In the genomic region with DNA sequence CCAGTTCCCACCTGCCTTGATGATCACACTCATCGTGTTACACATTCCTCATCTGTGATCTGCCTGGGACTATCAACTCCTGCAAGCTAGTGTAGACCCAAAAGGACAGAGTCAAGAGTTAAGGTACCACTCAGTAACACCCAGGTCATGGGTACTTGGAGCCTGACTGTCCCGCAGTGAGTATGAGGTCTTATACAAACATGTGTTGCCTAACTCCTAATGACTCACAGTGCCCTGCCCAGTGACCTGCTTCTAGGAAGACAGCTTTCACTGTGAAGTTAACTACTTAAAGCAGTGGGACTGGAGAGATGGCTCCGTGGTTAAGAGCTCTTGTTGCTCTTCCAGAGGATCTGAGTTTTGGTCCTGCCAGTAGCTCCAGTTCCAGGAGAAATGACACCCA, we compare ENCODE assay signal across 26 mouse cellular contexts.
A peak's percentile ranks its signal among the peaks of the same experiment; 100 is the strongest.
DNase-seq lines count a peak whose midpoint lies in the region; ATAC-seq and TF ChIP-seq lines count a peak whose summit lies in the region.
"Had no signal": no experiment of that assay in that cellular context is flagged by ENCODE, and none has a peak within 500 bp of the region (broad histone marks: within the 10 kb centered on the region; RNA-seq: fewer than 3 reads in every experiment).

No protein-coding gene starts in this region.

- TF ChIP-seq CTCF in liver, adult 2 months (IDR thresholded peaks at IDR 0.05; ENCODE audit: low read depth, low read length), result no peak

- H3K4me3 ChIP-seq in liver, adult 2 months (ENCODE audit: insufficient read depth, low read depth, low read length), result no peak overlapping the region
- no peak overlapping the region for H3K4me3 ChIP-seq in liver, embryonic 16.5 days (ENCODE audit: low read depth, low read length)
- H3K4me3 ChIP-seq: embryonic facial prominence, embryonic 13.5 days; erythroblast, embryonic 14.5 days; forebrain, embryonic 12.5 days; limb, embryonic 15.5 days; neural tube, embryonic 12.5 days had no signal

- H3K36me3 ChIP-seq in liver, adult 2 months (ENCODE audit: control insufficient read depth, insufficient read depth, low read length), result no peaks in the 10 kb centered on the region
- no peaks in the 10 kb centered on the region for H3K36me3 ChIP-seq in liver, embryonic 16.5 days (ENCODE audit: control insufficient read depth, insufficient read depth)
- H3K36me3 ChIP-seq: embryonic facial prominence, embryonic 13.5 days; forebrain, embryonic 12.5 days; limb, embryonic 15.5 days; neural tube, embryonic 12.5 days had no signal

- H3K9me3 ChIP-seq in liver, embryonic 16.5 days (replicated peaks; ENCODE audit: control insufficient read depth, low read length), result no peaks in the 10 kb centered on the region
- H3K9me3 ChIP-seq: embryonic facial prominence, embryonic 13.5 days; forebrain, embryonic 12.5 days; limb, embryonic 15.5 days; neural tube, embryonic 12.5 days had no signal

- H3K79me2 ChIP-seq in liver, adult 2 months (ENCODE audit: control insufficient read depth, insufficient read depth, low read length), result no peaks in the 10 kb centered on the region

- H3K9ac ChIP-seq in liver, adult 2 months (ENCODE audit: low read depth, low read length), result no peak overlapping the region
- no peak overlapping the region for H3K9ac ChIP-seq in liver, embryonic 16.5 days (ENCODE audit: low read depth, low read length)
- H3K9ac ChIP-seq: embryonic facial prominence, embryonic 13.5 days; forebrain, embryonic 12.5 days; hindbrain, embryonic 14.5 days; limb, embryonic 15.5 days; neural tube, embryonic 12.5 days had no signal

- DNase-seq in liver, adult 2 months (ENCODE audit: extremely low read depth, low read depth, low spot score), result peak; percentile 88
- no peak for DNase-seq in liver
- peak; percentile 10 for DNase-seq in 3134 (ENCODE audit: extremely low read depth, insufficient read length, low spot score)
- DNase-seq in 416B (ENCODE audit: low read depth), result peak; percentile 58
- DNase-seq in cerebellum, postnatal 36 days, result no peak
- no peak for DNase-seq in ovary, postnatal 14 days (ENCODE audit: low spot score)
- DNase-seq in kidney, adult 18-20 months, result no peak
- DNase-seq: cerebellum, adult 2 months; cerebellum, postnatal 25 days; embryo, embryonic 11 days; gastrocnemius, postnatal 36 days; heart, postnatal 4 days; kidney, adult 8-10 months; kidney, postnatal 10 days; left cerebral cortex, postnatal 4 days; lung, postnatal 14 days; midbrain, embryonic 14.5 days; right cerebral cortex, postnatal 4 days; thymus, postnatal 36 days had no signal

- 20% methylated on average over 3 of the region's 3 CpGs for WGBS in liver, adult 2 months
- 69% methylated on average over 3 of the region's 3 CpGs for WGBS in liver, embryonic 16.5 days (ENCODE audit: insufficient replicate concordance)

- no peak for TF ChIP-seq POLR2A in liver, adult 2 months (IDR thresholded peaks at IDR 0.05; ENCODE audit: extremely low read depth, insufficient read depth, low read length)

- H3K27ac ChIP-seq in liver, adult 2 months (replicated peaks; ENCODE audit: insufficient read depth, low read depth, low read length), result no peak overlapping the region
- peak overlapping the region; percentile 34; the same call in 1 of the 2 replicates for H3K27ac ChIP-seq in liver, embryonic 16.5 days (ENCODE audit: low read length)
- H3K27ac ChIP-seq: embryonic facial prominence, embryonic 13.5 days; forebrain, embryonic 12.5 days; hindbrain, embryonic 14.5 days; limb, embryonic 15.5 days; neural tube, embryonic 12.5 days had no signal

- H3K27me3 ChIP-seq in liver, adult 2 months (ENCODE audit: control insufficient read depth, insufficient read depth, low read length), result no peaks in the 10 kb centered on the region
- H3K27me3 ChIP-seq in liver, embryonic 16.5 days (ENCODE audit: control insufficient read depth, insufficient read depth, low read depth, low read length), result no peaks in the 10 kb centered on the region
- H3K27me3 ChIP-seq: embryonic facial prominence, embryonic 13.5 days; forebrain, embryonic 12.5 days; limb, embryonic 15.5 days; neural tube, embryonic 12.5 days had no signal

- ATAC-seq in liver, embryonic 16.5 days (ENCODE audit: low read depth), result peak; percentile 64

- peaks cover 10% of the 10 kb centered on the region for H3K4me1 ChIP-seq in liver, adult 2 months (ENCODE audit: control insufficient read depth, insufficient read depth, low read length)
- H3K4me1 ChIP-seq in liver, embryonic 16.5 days (ENCODE audit: control insufficient read depth, low read depth, low read length), result no peaks in the 10 kb centered on the region
- H3K4me1 ChIP-seq: embryonic facial prominence, embryonic 13.5 days; forebrain, embryonic 12.5 days; limb, embryonic 15.5 days; neural tube, embryonic 12.5 days had no signal

- no peak overlapping the region for H3K4me2 ChIP-seq in liver, embryonic 16.5 days (ENCODE audit: low read depth, low read length)
- H3K4me2 ChIP-seq: embryonic facial prominence, embryonic 13.5 days; forebrain, embryonic 12.5 days; hindbrain, embryonic 14.5 days; limb, embryonic 15.5 days; neural tube, embryonic 12.5 days had no signal

Comparison
In these comparisons a context has a peak if more than half of its experiments do, and no peak if none do; other contexts are left out.
1. DNase-seq: peak in liver, adult 2 months (single experiment), 3134 (single experiment) and 416B (single experiment); none in liver (single experiment), cerebellum, postnatal 36 days (0 of 2), ovary, postnatal 14 days (single experiment) and kidney, adult 18-20 months (single experiment).